Mouse (Mus musculus) small intestine, adult 2 months (tissue): ENCODE data around the gene Zbtb9. TPM values are rescaled to one million over a fixed set of nuclear protein-coding genes. Genes with fewer than 3 reads are reported as not detected.
A peak's percentile ranks its signal among the peaks of the same experiment; 100 is the strongest.

ENCODE experiments used
- H3K27ac ChIP-seq: fragments of 200-500 bp; 2 replicates; pipeline ENCODE4 v1.5.1; 2012; ENCODE audit warnings: low read depth, low read length, control low read depth, inconsistent platforms; ENCODE audit not compliant: insufficient read depth
- H3K27me3 ChIP-seq: fragments of 200-500 bp; 2 replicates; pipeline ENCODE4 v1.6.1; 2012; ENCODE audit warnings: mild to moderate bottlenecking, moderate library complexity, low read length, inconsistent platforms; ENCODE audit not compliant: control insufficient read depth, insufficient read depth
- H3K36me3 ChIP-seq: fragments of 200-500 bp; 2 replicates; pipeline ENCODE4 v1.6.1; 2012; ENCODE audit warnings: mild to moderate bottlenecking, low read length, control low read depth, inconsistent platforms; ENCODE audit not compliant: control insufficient read depth, insufficient read depth
- H3K4me1 ChIP-seq: fragments of 200-500 bp; 2 replicates; pipeline ENCODE4 v1.6.1; 2012; ENCODE audit warnings: low read length, inconsistent platforms, mixed read lengths; ENCODE audit not compliant: control insufficient read depth, insufficient read depth, insufficient read length
- H3K4me3 ChIP-seq: fragments of 200-500 bp; 2 replicates; pipeline ENCODE4 v1.5.1; 2012; ENCODE audit warnings: low read depth, mild to moderate bottlenecking, control low read depth, inconsistent platforms, low read length, moderate library complexity
- CTCF ChIP-seq: fragments of 200-500 bp; IDR thresholded peaks from 2 replicates; pipeline ENCODE4 v1.5.1; 2012; ENCODE audit warnings: low read depth, mild to moderate bottlenecking, control low read depth, inconsistent platforms, low read length, moderate library complexity, mixed read lengths; ENCODE audit not compliant: insufficient replicate concordance, insufficient read length; ENCODE audit errors: extremely low read depth
- POLR2A ChIP-seq: fragments of 200-500 bp; IDR thresholded peaks from 2 replicates; pipeline ENCODE4 v1.6.1; 2012; ENCODE audit warnings: low read depth, mild to moderate bottlenecking, control low read depth, inconsistent platforms, low read length, moderate library complexity
- WGBS: fragments of 180-500 bp; shearing (Covaris S2); methylation state at CpG from one replicate; pipeline ENCODE4 v1.1.7; 2018; 5-methylcytosine and 5-hydroxymethylcytosine counted together
- polyA plus RNA-seq: library from polyadenylated mRNA; depleted of rRNA; stranded (reverse); fragments of >200 nt; gene quantifications from 2 replicates; pipeline ENCODE4 v1.2.3, GENCODE M21; 2012

Zbtb9 gene
- polyA plus RNA-seq, 1 experiment, result 9.1 TPM

- no peak for TF ChIP-seq CTCF
- TF ChIP-seq POLR2A, result no peak
- Histone ChIP-seq H3K4me3 (peak within 1 kb of the TSS; percentile 70), H3K36me3 (peaks cover 7% of the 10 kb centered on the region), H3K27ac (peak within 1 kb of the TSS; percentile 72), H3K4me1 (peaks cover 12% of the 10 kb centered on the region), H3K27me3 (no peaks in the 10 kb centered on the region)
- WGBS, result 13% methylated on average over 22 of the region's 24 CpGs
Observed at GRCm38 (mm10) chr17:26941031-26941789, 31.8 kb upstream of the Zbtb9 start, which contains the start of gene Syngap1. Gene Syngap1 (plus strand): TSS chr17:26941253.

DNA sequence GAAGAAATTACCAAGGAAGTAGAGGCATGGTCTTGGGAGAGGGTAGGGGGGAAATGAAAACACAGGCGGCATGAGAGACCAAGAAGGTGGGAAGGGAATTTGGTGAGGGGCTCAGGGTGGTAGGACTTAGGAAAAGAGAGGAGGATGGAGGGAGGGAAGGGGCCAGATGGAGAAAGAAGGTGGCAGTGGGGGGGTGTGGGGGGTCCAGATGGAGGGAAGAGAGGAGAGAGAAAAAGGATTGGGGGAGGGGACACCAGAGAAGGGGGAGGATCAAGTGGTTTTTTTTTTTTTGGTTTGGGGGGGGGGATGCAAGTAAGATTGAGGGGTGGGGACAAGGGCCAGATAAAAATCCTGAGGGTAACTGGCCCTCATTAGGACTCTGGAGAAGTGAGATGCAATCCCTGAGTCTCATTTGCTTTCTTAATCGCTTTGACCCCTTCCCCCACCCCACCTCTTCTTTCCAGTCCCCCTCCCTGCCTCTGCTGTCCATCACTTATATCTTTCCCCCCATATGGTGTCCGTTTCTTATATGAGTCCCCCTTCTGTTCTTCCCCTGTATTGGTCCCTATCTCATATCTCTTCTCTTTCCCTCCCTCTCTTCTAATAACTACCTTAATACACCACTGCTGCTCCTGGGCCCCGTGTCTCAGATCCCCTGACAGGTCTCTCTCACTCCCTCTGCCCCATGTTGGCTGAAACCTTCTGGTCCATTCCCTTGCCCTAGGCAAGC, 31.0 kb upstream of the Zbtb9 start:
- WGBS, result 39% methylated on average over 4 of the region's 4 CpGs
- Histone ChIP-seq H3K4me1 (peaks cover 19% of the 10 kb centered on the region), H3K4me3 (peak overlapping the region; percentile 10; the same call in 1 of the 2 replicates), H3K36me3 (peaks cover 5% of the 10 kb centered on the region), H3K27ac (no peak overlapping the region), H3K27me3 (no peaks in the 10 kb centered on the region)
- TF ChIP-seq CTCF, result no peak
- no peak for TF ChIP-seq POLR2A

- WGBS, result 59% methylated on average over 13 of the region's 13 CpGs
- H3K4me3 ChIP-seq, result peak overlapping the region; percentile 55
- peaks cover 15% of the 10 kb centered on the region for H3K4me1 ChIP-seq
- H3K27me3 ChIP-seq, result no peaks in the 10 kb centered on the region; the same call in 1 of the 2 replicates
- TF ChIP-seq CTCF, result no peak
- no peak for TF ChIP-seq POLR2A
- no peaks in the 10 kb centered on the region for H3K36me3 ChIP-seq
- no peak overlapping the region for H3K27ac ChIP-seq
Observed at GRCm38 (mm10) chr17:26945824-26946495, 27.0 kb upstream of the Zbtb9 start.

DNA sequence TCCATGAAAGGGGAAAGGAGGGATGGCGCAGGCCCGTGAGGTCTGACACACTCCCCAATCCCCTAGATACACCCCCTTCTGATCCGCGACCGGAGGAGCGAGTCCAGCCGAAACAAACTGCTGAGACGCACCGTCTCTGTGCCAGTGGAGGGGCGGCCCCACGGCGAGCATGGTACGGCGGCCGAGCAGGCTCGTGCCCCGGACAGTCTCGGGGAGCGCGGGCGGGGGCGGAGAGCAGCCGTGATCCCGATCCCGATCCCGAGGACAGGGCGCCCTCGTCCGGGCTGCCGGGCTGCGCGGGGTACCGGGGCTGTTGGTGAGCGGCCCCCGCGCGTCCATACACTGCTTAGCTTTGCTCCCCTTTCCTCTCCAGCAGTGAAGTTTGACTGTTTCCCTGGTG, 26.4 kb upstream of the Zbtb9 start:
- TF ChIP-seq CTCF, result no peak
- TF ChIP-seq POLR2A, result no peak
- no peaks in the 10 kb centered on the region; the same call in 1 of the 2 replicates for H3K27me3 ChIP-seq
- peak overlapping the region; percentile 55 for H3K4me3 ChIP-seq
- WGBS, result 4% methylated on average over 37 of the region's 37 CpGs
- H3K4me1 ChIP-seq, result peaks cover 15% of the 10 kb centered on the region
- H3K27ac ChIP-seq, result no peak overlapping the region
- no peaks in the 10 kb centered on the region for H3K36me3 ChIP-seq

DNA sequence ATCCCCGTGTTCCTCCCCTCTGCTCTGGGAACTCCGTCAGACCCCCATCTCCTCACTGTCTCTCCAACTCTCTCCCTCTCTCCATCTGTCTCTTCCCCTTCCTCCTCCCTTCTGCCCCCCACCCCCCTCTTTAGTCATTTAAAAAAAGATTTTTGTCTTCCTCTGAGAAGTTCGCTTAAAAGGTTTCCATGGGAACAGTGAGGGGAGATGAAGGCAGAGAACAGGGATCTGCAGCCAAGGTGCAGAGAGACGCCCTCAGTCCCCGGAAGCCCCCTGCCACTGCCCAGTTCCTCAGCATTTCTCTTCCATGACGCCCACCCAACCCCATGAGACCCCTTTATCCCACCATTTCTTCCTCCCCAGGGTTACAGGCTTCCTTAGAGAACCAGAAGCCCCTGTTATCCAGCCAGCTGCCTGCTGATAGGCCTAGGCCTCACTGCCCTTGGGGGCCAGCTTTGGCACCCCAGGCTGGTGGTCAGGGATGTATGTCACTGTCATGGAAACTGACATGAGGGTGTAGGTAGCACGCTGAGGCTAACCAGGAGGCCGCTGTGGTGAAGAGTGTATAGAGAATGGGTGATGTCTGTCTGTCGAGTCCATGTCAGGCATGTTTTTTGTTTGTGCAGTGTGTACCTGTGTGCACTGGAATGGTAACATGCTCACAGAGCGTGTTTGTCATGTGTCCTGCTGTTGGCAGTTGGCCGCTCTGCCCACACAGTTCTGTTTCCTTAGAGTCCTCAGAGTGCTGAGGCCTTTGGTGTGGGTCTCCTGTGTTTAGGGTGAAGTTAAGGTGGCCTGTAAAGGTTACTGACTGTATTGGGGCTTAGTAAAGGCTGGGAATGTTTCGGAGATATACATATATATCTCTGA, 25.5 kb upstream of the Zbtb9 start:
- H3K4me3 ChIP-seq, result no peak overlapping the region
- TF ChIP-seq CTCF (no peak), POLR2A (no peak)
- no peaks in the 10 kb centered on the region; the same call in 1 of the 2 replicates for H3K27me3 ChIP-seq
- no peak overlapping the region for H3K27ac ChIP-seq
- H3K4me1 ChIP-seq, result peaks cover 15% of the 10 kb centered on the region
- WGBS, result 89% methylated on average over 12 of the region's 12 CpGs
- no peaks in the 10 kb centered on the region for H3K36me3 ChIP-seq

- Histone ChIP-seq H3K36me3 (no peaks in the 10 kb centered on the region), H3K4me3 (peak overlapping the region; percentile 74), H3K4me1 (peaks cover 21% of the 10 kb centered on the region), H3K27ac (no peak overlapping the region), H3K27me3 (no peaks in the 10 kb centered on the region; the same call in 1 of the 2 replicates)
- WGBS, result 1% methylated on average over 32 of the region's 87 CpGs
- TF ChIP-seq POLR2A (no peak), CTCF (no peak)
Observed at GRCm38 (mm10) chr17:26948316-26949050, 24.5 kb upstream of the Zbtb9 start.
